Mouse (Mus musculus) heart, postnatal 10 days (tissue): ENCODE data around the gene Ankrd39. TPM values are rescaled to one million over a fixed set of nuclear protein-coding genes. Genes with fewer than 3 reads are reported as not detected.

Experiments used
- DNase-seq, 2 experiments: peaks; one replicate each; pipeline ENCODE4 v3.0.0; 2021
- intact Hi-C: fragments of 180-260 bp; cut with DNase I; formaldehyde crosslinking; loops from one replicate; pipeline ENCODE4 v1.15.1; 2025
- total RNA-seq, 2 experiments: library from RNA; stranded (reverse); gene quantifications; 2 replicates each; pipeline ENCODE4 v1.2.3; 2021

The Ankrd39 gene
- total RNA-seq, 2 experiments from 2014 or later, result 12.9 to 14.1 TPM

DNA sequence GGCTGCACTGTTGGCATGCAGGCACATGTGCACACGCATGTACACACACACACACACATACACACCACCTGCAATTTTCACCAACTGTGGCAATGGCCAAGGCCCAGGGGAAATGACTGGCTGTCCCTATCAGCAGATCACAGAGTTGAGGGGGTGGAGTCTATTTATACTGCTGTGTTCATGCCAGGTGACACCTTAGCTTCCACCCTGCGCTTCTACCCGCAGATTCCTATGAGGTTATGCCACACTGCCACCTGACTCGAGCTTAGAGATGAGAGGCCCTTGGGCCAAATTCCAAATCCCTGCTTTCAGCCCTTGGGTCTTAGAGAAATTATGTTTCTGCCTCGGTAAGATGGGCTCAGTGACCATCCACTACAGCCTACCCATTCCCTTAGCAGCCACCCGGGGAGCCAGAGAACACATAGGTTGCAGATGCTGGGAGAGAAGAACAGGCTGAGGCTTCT is 12.6 kb downstream of the Ankrd39 start:
- intact Hi-C loops, result no loop called here
- peak; percentile 73 to 75 for DNase-seq

DNA sequence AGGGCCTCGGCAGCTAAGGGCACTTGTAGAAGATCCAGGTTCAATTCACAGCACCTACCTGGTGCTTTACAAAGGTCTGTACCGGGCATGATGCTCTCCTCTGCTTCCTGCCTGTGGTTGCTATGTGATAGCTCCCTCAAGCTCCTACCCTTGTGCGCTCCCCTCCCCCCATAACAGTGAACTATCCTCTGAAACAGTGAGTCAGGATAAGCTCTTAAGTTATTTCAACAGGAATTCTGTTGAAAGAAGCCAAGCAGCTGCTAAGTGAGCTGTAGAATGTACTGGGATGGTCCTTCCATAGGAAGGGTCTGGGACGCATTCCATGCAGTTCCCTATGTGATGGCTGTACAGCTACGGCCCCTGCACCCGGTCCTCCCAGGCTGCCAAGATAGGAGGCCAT is 13.7 kb downstream of the Ankrd39 start:
- no peak for DNase-seq
- intact Hi-C loops, result no loop called here

- DNase-seq, result no peak
- intact Hi-C loops, result no loop called here
Measured at GRCm38 (mm10) chr1:36531461-36531860, 15.8 kb downstream of the Ankrd39 start.

- no peak for DNase-seq
- intact Hi-C loops, result no loop called here
Measured at GRCm38 (mm10) chr1:36530962-36531361, 16.3 kb downstream of the Ankrd39 start.

GRCm38 (mm10) chr1:36530485-36530884 is 16.8 kb downstream of the Ankrd39 start:
- intact Hi-C loops, result no loop called here
- no peak for DNase-seq

- intact Hi-C loops, result no loop called here
- no peak for DNase-seq
Measured at GRCm38 (mm10) chr1:36529875-36530274, 17.4 kb downstream of the Ankrd39 start.

- intact Hi-C loops, result no loop called here
- no peak for DNase-seq
Measured at GRCm38 (mm10) chr1:36529274-36529673, 18.0 kb downstream of the Ankrd39 start.

GRCm38 (mm10) chr1:36528351-36528750 is 18.9 kb downstream of the Ankrd39 start:
- intact Hi-C loops, result no loop called here
- DNase-seq, result peak in 1 of 2 experiments; percentile 51

DNA sequence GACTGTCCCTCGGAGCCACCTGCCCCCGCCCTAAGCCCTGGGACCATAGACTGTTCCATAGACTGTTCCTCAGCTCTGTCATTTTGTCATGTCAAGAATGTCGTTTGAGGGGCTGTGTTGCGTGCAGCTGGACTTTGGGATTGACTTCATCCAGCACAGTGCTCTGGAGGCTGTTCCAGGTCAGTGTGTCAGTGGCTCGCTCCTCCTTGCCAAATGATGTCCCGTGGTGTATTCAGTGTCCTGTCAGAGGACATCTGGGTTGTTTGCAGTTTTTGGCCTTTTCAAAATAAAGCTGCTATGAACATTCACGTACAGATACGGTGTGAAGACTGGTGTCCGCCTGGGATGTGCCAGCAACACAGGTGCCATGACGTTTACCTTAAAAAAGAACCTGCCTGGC is 20.3 kb downstream of the Ankrd39 start:
- no peak for DNase-seq
- intact Hi-C loops, result no loop called here

- intact Hi-C loops, result no loop called here
- no peak for DNase-seq
Measured at GRCm38 (mm10) chr1:36525774-36526173, 21.5 kb downstream of the Ankrd39 start.

- intact Hi-C loops, result no loop called here
- no peak for DNase-seq
Measured at GRCm38 (mm10) chr1:36524058-36524457, 23.2 kb downstream of the Ankrd39 start.

GRCm38 (mm10) chr1:36523332-36524013 is 23.8 kb downstream of the Ankrd39 start:
- peak in 1 of 2 experiments; percentile 46 for DNase-seq
- intact Hi-C loops, result no loop called here

DNA sequence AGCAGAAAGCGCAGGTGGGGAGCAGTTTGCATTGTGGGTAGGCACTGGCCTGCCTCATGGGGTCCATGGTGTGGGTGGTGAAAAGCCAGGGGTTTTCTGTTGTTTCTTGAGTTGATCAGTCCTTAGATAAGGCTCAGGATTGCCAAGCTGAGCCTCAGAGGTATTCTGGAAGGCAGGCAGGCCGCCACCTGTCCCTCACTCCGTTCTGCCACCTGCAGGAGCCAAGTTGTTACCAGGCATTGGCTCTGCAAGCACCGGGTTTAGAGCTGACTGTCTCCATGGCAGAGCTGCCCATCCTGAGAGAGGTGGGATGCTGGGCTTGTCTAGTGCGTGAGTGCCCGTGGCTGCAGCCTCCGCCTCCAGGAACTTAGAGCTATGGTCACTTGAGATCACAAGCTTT is 25.0 kb downstream of the Ankrd39 start:
- no peak for DNase-seq
- intact Hi-C loops, result no loop called here

DNA sequence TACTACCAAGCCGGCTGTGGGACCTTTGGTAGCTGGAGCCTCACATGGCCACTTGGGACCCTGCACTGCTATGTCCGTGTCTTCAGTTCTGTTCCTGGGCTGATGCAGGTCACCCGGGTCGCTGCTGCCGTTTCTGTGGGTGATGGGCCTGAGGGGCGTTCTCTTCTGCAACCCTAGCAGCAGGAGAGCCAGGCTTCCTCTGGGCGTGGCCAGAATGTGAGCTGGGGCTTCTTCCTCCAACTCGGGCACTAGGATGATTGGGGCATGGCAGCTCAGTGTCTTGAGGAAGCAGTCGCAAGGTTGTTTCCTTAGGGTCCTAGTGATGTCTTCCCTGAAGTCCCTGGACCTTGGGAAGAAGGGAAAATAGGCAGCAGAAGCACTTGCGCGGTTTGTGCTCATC is 27.6 kb downstream of the Ankrd39 start:
- DNase-seq, result no peak
- intact Hi-C loops, result no loop called here

DNA sequence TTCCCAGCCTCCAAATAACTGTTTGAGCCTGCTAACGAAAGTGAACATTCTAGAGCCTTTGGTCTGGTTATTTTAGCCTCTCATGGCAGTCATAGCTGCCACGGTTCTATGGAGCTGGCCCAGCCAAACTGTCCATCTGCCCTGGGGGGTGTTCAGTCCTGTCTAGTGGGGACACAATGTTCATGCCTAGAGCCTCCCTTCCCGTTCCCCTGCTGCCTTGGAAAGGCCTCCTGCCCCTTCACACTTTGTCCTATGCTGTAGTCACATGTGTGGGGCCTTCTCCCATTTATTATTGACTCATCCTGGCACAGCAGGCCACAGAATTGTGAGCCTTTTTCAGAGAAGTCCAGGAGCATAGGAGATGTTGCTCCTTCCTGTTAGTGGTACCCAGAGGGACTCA is 29.0 kb downstream of the Ankrd39 start:
- DNase-seq, result no peak
- intact Hi-C loops, result no loop called here

GRCm38 (mm10) chr1:36513718-36514117 is 33.5 kb downstream of the Ankrd39 start:
- intact Hi-C loops, result no loop called here
- peak; percentile 39 to 59 for DNase-seq

GRCm38 (mm10) chr1:36513310-36513709 is 33.9 kb downstream of the Ankrd39 start:
- peak in 1 of 2 experiments; percentile 19 for DNase-seq
- intact Hi-C loops, result no loop called here

GRCm38 (mm10) chr1:36512966-36513280 is 34.3 kb downstream of the Ankrd39 start:
- DNase-seq, result no peak
- intact Hi-C loops, result no loop called here

GRCm38 (mm10) chr1:36512089-36512965 is 34.9 kb downstream of the Ankrd39 start:
- intact Hi-C loops, result no loop called here
- peak; percentile 63 for DNase-seq

DNA sequence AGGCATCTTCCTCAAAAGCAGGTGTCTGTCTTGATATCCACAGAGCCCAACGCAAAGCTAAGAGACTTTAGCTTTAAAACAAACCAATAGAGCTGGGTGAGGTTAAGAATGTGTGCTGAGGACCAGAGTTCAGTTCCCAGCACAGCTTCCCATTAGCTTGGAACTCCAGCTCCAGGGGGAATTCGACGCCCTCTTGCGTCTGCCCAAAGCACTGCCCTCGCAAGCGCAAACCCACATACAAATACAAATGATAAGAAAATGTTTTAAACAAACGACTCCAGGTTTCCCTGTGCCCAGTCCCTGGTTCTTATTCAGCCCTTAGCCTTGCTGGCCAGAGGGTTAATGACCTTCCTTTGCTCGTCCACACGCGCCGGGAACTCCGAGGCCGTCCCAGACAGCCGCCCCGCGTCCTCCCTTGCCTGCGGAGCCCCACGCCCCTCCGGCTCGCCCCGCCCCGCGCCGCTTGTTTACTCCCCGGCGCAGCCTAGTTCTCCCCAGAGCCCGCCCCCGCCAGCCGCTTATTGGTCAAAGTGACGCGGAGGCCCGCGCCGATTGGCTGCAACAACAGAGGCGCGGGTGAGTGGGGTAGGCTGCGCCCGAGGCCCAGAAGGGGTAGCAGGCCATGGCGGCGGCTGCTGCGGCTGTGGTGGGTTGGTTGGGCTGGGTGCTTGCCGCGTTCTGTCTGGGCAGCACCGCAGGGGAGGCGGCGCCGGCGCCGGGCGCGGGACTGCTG is 35.8 kb downstream of the Ankrd39 start, which contains the start of gene Cnnm3:
Gene Cnnm3, plus strand, starts transcription at position 579 of the 733 bp plus-strand sequence.
- DNase-seq, result peak; percentile 100
- intact Hi-C loops, result no loop called here

- intact Hi-C loops, result no loop called here
- DNase-seq, result no peak
Measured at GRCm38 (mm10) chr1:36508238-36508637, 39.0 kb downstream of the Ankrd39 start.
